Mouse (Mus musculus): Measurements from ENCODE around the gene Ap1s3. TPM values are rescaled to one million over a fixed set of nuclear protein-coding genes. Genes with fewer than 3 reads are reported as not detected.

The Ap1s3 gene
- total and polyA plus RNA-seq, 3 experiments = 0.20 to 2.9 (median 0.29) TPM

DNA sequence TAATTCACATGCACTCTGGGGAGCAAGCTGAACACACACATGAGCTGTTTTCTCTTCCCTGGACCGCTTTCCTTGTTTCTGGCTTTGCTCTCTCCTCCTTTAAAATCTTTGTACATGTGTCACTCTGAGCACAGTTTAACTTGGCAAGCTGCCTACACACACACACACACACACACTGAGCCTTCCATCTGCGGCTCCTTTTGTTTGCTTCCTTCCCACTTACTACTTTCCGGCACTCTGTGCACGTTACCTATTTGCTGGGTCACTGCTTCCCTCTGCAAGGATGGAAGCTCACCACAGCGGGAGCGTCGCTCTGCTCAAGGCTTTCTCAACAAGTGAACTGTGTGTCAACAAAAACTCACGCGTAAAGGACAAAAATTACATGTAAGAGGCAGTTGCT, 25.6 kb upstream of the Ap1s3 start:
- TF ChIP-seq POLR2A (IDR thresholded peaks at IDR 0.05; ENCODE audit: insufficient read depth, low read depth, low read length) = no peak
- TF ChIP-seq CTCF (IDR thresholded peaks at IDR 0.05) = no peak
- no peak for TF ChIP-seq EP300 (IDR thresholded peaks at IDR 0.05; ENCODE audit: insufficient read depth, low read depth, low read length)
- H3K27me3 ChIP-seq (ENCODE audit: control insufficient read depth, insufficient read depth, low read length) = no peaks in the 10 kb centered on the region
- no peaks in the 10 kb centered on the region; the same call in none of the 2 replicates for H3K4me1 ChIP-seq (ENCODE audit: control insufficient read depth, insufficient read depth, low read length)
- peak in 1 of 2 experiments; percentile 11 for DNase-seq
- H3K9ac ChIP-seq (ENCODE audit: low read depth, low read length) = no peak overlapping the region
- no peaks in the 10 kb centered on the region for H3K36me3 ChIP-seq (ENCODE audit: control insufficient read depth, insufficient read depth, low read length)
- WGBS = 33% methylated on average over 9 of the region's 9 CpGs
- no peak overlapping the region for H3K4me3 ChIP-seq
- H3K27ac ChIP-seq = no peak overlapping the region
- intact Hi-C loops (cut with DNase I) = no loop called here
- no peaks in the 10 kb centered on the region for H3K79me2 ChIP-seq (replicated peaks; ENCODE audit: control insufficient read depth, insufficient read depth, low read length)

DNA sequence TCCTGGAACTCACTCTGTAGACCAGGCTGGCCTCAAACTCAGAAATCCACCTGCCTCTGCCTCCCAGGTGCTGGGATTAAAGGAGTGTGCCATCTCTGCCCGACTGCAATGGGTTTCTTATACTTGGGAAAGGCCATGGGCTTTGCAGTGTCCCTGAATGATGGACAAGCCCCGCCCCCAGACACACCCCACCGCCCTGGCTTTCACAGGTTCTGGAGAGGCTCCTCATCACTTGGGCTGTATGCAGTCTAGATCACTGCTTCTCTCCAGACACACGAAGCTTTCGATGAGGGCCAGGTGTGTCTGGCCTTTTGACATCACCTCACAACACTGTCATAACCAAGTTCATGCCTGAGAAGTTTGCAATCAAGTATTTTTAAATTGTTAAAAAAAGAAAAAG, 25.2 kb upstream of the Ap1s3 start:
- intact Hi-C loops (cut with DNase I) = no loop called here
- no peaks in the 10 kb centered on the region for H3K36me3 ChIP-seq (ENCODE audit: control insufficient read depth, insufficient read depth, low read length)
- H3K27me3 ChIP-seq (ENCODE audit: control insufficient read depth, insufficient read depth, low read length) = no peaks in the 10 kb centered on the region
- H3K27ac ChIP-seq = no peak overlapping the region
- no peaks in the 10 kb centered on the region for H3K79me2 ChIP-seq (replicated peaks; ENCODE audit: control insufficient read depth, insufficient read depth, low read length)
- no peak overlapping the region for H3K9ac ChIP-seq (ENCODE audit: low read depth, low read length)
- 60% methylated on average over 5 of the region's 5 CpGs for WGBS
- DNase-seq = no peak
- no peak overlapping the region for H3K4me3 ChIP-seq
- TF ChIP-seq CTCF (IDR thresholded peaks at IDR 0.05) (no peak), POLR2A (IDR thresholded peaks at IDR 0.05; ENCODE audit: insufficient read depth, low read depth, low read length) (no peak), EP300 (IDR thresholded peaks at IDR 0.05; ENCODE audit: insufficient read depth, low read depth, low read length) (no peak)
- no peaks in the 10 kb centered on the region; the same call in none of the 2 replicates for H3K4me1 ChIP-seq (ENCODE audit: control insufficient read depth, insufficient read depth, low read length)

DNA sequence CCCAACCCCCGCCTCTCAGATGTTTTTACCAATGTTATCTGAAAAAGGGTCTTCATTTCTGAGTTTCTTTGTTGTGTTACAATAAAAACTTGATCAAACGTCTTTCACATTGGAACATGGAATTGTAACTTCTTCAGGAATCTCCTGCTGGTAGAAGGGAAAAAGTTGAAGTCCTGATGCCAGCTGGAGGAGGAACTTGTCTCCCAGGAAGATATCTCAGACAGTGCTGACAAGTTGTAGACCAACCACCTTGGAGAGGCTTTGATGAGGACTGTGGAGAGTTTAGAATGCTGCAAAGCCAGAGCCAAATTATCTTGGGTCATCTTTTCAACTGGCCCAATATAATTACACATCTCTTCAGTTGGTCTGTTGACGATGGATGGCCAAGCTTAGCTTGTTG, 20.7 kb upstream of the Ap1s3 start:
- Histone ChIP-seq H3K27ac (no peak overlapping the region), H3K27me3 (ENCODE audit: control insufficient read depth, insufficient read depth, low read length) (no peaks in the 10 kb centered on the region), H3K79me2 (replicated peaks; ENCODE audit: control insufficient read depth, insufficient read depth, low read length) (no peaks in the 10 kb centered on the region), H3K4me3 (no peak overlapping the region), H3K36me3 (ENCODE audit: control insufficient read depth, insufficient read depth, low read length) (no peaks in the 10 kb centered on the region), H3K9ac (ENCODE audit: low read depth, low read length) (no peak overlapping the region), H3K4me1 (ENCODE audit: control insufficient read depth, insufficient read depth, low read length) (no peaks in the 10 kb centered on the region; the same call in none of the 2 replicates)
- intact Hi-C loops (cut with DNase I) = no loop called here
- WGBS = 67% methylated on average over 3 of the region's 3 CpGs
- no peak for TF ChIP-seq EP300 (IDR thresholded peaks at IDR 0.05; ENCODE audit: insufficient read depth, low read depth, low read length)
- no peak for TF ChIP-seq POLR2A (IDR thresholded peaks at IDR 0.05; ENCODE audit: insufficient read depth, low read depth, low read length)
- no peak for TF ChIP-seq CTCF (IDR thresholded peaks at IDR 0.05)
- no peak for DNase-seq

DNA sequence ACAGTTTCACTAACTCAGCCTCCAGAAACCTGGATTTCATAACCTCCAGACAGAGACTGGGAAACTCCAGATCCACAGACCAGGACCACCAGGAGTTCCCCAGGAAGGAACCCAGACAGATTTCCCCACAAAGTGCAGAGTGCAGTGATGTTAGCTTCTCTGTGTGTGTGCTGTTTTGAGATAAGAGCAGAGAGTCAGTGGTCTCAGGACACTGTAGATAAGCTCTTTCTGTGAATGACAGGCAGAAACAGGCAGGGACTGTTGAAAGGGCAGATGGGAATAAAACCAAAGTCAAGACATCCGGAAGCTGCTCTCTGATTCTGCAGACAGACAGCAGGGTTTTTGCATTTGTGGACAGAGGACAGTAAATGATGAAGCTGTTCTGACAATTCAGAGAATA, 15.5 kb upstream of the Ap1s3 start:
- no peaks in the 10 kb centered on the region for H3K4me1 ChIP-seq (ENCODE audit: control insufficient read depth, insufficient read depth, low read length)
- no peak for TF ChIP-seq POLR2A (IDR thresholded peaks at IDR 0.05; ENCODE audit: insufficient read depth, low read depth, low read length)
- TF ChIP-seq EP300 (IDR thresholded peaks at IDR 0.05; ENCODE audit: insufficient read depth, low read depth, low read length) = no peak
- TF ChIP-seq CTCF (IDR thresholded peaks at IDR 0.05) = no peak
- H3K4me3 ChIP-seq = no peak overlapping the region
- H3K36me3 ChIP-seq (ENCODE audit: control insufficient read depth, insufficient read depth, low read length) = no peaks in the 10 kb centered on the region
- H3K27ac ChIP-seq = no peak overlapping the region
- 14% methylated on average over 1 of the region's 1 CpGs for WGBS
- no peak for DNase-seq
- intact Hi-C loops (cut with DNase I) = no loop called here
- H3K27me3 ChIP-seq (ENCODE audit: control insufficient read depth, insufficient read depth, low read length) = no peaks in the 10 kb centered on the region
- no peak overlapping the region for H3K9ac ChIP-seq (ENCODE audit: low read depth, low read length)
- H3K79me2 ChIP-seq (replicated peaks; ENCODE audit: control insufficient read depth, insufficient read depth, low read length) = no peaks in the 10 kb centered on the region

DNA sequence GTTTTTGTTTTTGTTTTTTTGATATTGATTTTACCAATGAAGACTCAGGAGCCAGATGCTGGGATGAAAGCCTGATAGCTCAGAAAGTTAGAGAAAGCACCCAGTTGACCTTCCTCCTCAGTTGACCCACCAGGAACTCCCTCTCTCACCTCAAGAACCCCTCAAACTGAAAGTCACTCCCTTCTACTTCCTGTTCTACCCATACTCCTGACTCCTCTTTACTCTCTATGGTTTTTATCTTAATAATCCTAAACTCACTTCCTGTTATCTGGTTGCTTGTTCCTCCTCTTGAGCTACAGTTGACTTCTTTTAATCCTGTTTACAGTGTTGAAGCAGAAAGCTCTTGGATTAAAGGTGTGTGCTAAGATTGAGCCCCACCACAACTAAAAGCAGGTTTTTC, 12.3 kb upstream of the Ap1s3 start:
- no peaks in the 10 kb centered on the region for H3K4me1 ChIP-seq (ENCODE audit: control insufficient read depth, insufficient read depth, low read length)
- H3K27me3 ChIP-seq (ENCODE audit: control insufficient read depth, insufficient read depth, low read length) = no peaks in the 10 kb centered on the region
- no peak for DNase-seq
- intact Hi-C loops (cut with DNase I) = no loop called here
- TF ChIP-seq POLR2A (IDR thresholded peaks at IDR 0.05; ENCODE audit: insufficient read depth, low read depth, low read length) (no peak), EP300 (IDR thresholded peaks at IDR 0.05; ENCODE audit: insufficient read depth, low read depth, low read length) (no peak), CTCF (IDR thresholded peaks at IDR 0.05) (no peak)
- H3K4me3 ChIP-seq = no peak overlapping the region
- H3K36me3 ChIP-seq (ENCODE audit: control insufficient read depth, insufficient read depth, low read length) = no peaks in the 10 kb centered on the region
- H3K27ac ChIP-seq = no peak overlapping the region
- H3K9ac ChIP-seq (ENCODE audit: low read depth, low read length) = no peak overlapping the region
- no peaks in the 10 kb centered on the region for H3K79me2 ChIP-seq (replicated peaks; ENCODE audit: control insufficient read depth, insufficient read depth, low read length)

DNA sequence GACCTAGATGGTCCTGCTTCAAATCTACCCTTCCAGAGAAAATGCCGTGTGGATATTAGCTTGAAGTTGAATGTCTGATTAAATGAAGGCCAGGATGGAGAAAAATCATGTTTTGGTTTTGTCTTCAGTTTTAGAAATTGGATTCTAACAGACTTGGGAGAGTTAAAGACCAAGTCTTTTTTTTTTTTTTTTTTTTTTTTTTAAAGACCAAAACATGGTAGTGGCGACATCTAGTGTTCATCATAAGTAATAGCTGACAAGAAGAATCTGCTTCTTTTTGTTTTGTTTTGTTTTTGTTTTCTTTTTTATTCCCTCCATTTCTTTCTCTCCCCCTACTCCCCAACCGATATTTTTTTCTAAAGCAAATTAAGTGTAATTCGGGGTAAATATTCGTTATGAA, 11.2 kb upstream of the Ap1s3 start:
- no peak for DNase-seq
- WGBS = 11% methylated on average over 5 of the region's 5 CpGs
- Histone ChIP-seq H3K27me3 (ENCODE audit: control insufficient read depth, insufficient read depth, low read length) (no peaks in the 10 kb centered on the region), H3K27ac (no peak overlapping the region), H3K9ac (ENCODE audit: low read depth, low read length) (no peak overlapping the region), H3K36me3 (ENCODE audit: control insufficient read depth, insufficient read depth, low read length) (no peaks in the 10 kb centered on the region), H3K4me1 (ENCODE audit: control insufficient read depth, insufficient read depth, low read length) (no peaks in the 10 kb centered on the region), H3K79me2 (replicated peaks; ENCODE audit: control insufficient read depth, insufficient read depth, low read length) (no peaks in the 10 kb centered on the region), H3K4me3 (no peak overlapping the region)
- peak; percentile 78 for TF ChIP-seq CTCF (IDR thresholded peaks at IDR 0.05)
- no peak for TF ChIP-seq EP300 (IDR thresholded peaks at IDR 0.05; ENCODE audit: insufficient read depth, low read depth, low read length)
- TF ChIP-seq POLR2A (IDR thresholded peaks at IDR 0.05; ENCODE audit: insufficient read depth, low read depth, low read length) = no peak
- intact Hi-C loops (cut with DNase I) = loop anchor here (1.0 kb wide), 1 partner anchor 959 kb away; no protein-coding TSS in a partner anchor
